Mouse (Mus musculus) cerebellum, adult 2 months (tissue): ENCODE data around the gene Nradd.

Experiments
- CTCF ChIP-seq: fragments of 200-500 bp; IDR thresholded peaks from 2 replicates; pipeline ENCODE4 v1.5.1; 2011; ENCODE audit warnings: low read depth, mild to moderate bottlenecking, control low read depth, low read length, moderate library complexity, borderline replicate concordance; ENCODE audit not compliant: insufficient read depth
- POLR2A ChIP-seq: fragments of 200-500 bp; IDR thresholded peaks from 2 replicates; pipeline ENCODE4 v1.6.1; 2011; ENCODE audit warnings: low read length, control low read depth, borderline replicate concordance; ENCODE audit not compliant: insufficient read depth

- TF ChIP-seq CTCF = no peak
- TF ChIP-seq POLR2A = no peak
Measured at GRCm38 (mm10) chr9:110645219-110645618, 21.0 kb upstream of the Nradd start.
